Mouse (Mus musculus) cerebellum, postnatal 14 days (tissue): ENCODE results near the gene Clec4n.
"Not testable (repeated sequence)": the region's sequence is repeated elsewhere in the genome, so short reads cannot be mapped to it uniquely, and the experiment has no call there.

Experiments used
- DNase-seq, 2 experiments: peaks; one replicate each; pipeline ENCODE4 v3.0.0; 2021; ENCODE audit warnings: mixed read lengths in 2 of 2

Gene Clec4n

GRCm38 (mm10) chr6:123229644-123230043, at the start of gene Clec4n:
Clec4n (plus strand) TSS chr6:123229843.
- no peak for DNase-seq

- not testable (repeated sequence) for DNase-seq
These were observed 44.8 kb upstream of the Clec4n start for GRCm38 (mm10) chr6:123184862-123185261.

GRCm38 (mm10) chr6:123207187-123208076, 22.2 kb upstream of the Clec4n start:
- DNase-seq = no peak

- DNase-seq = not testable (repeated sequence)
These were observed 21.6 kb upstream of the Clec4n start for GRCm38 (mm10) chr6:123208077-123208439.

GRCm38 (mm10) chr6:123211726-123212125, 17.9 kb upstream of the Clec4n start:
- DNase-seq = no peak

- no peak for DNase-seq
These were observed 2.0 kb upstream of the Clec4n start for GRCm38 (mm10) chr6:123227519-123228166.

GRCm38 (mm10) chr6:123231149-123231548, 1.5 kb downstream of the Clec4n start:
- no peak for DNase-seq

- DNase-seq = no peak
These were observed 7.9 kb downstream of the Clec4n start for GRCm38 (mm10) chr6:123237582-123237981.

- DNase-seq = no peak
These were observed 14.6 kb downstream of the Clec4n start for GRCm38 (mm10) chr6:123244201-123244600.

- DNase-seq = not testable (repeated sequence)
These were observed 19.2 kb downstream of the Clec4n start for GRCm38 (mm10) chr6:123248862-123249261.

GRCm38 (mm10) chr6:123252735-123253134, 23.1 kb downstream of the Clec4n start:
- no peak for DNase-seq

GRCm38 (mm10) chr6:123258946-123259345, 29.3 kb downstream of the Clec4n start:
- DNase-seq = no peak

- no peak for DNase-seq
These were observed 30.4 kb downstream of the Clec4n start for GRCm38 (mm10) chr6:123259889-123260603.

- no peak for DNase-seq
These were observed 31.2 kb downstream of the Clec4n start for GRCm38 (mm10) chr6:123260868-123261267.

GRCm38 (mm10) chr6:123261555-123262161, 32.0 kb downstream of the Clec4n start, which contains the start of gene Clec4d:
Clec4d (plus strand) TSS chr6:123262111.
- no peak for DNase-seq

- DNase-seq = no peak
These were observed 34.6 kb downstream of the Clec4n start for GRCm38 (mm10) chr6:123264194-123264593.

GRCm38 (mm10) chr6:123265809-123266208, 36.2 kb downstream of the Clec4n start:
- DNase-seq = no peak

GRCm38 (mm10) chr6:123266945-123267344, 37.3 kb downstream of the Clec4n start:
- DNase-seq = no peak

- no peak for DNase-seq
These were observed 49.8 kb downstream of the Clec4n start for GRCm38 (mm10) chr6:123279443-123279842.

GRCm38 (mm10) chr6:123286311-123286710, 56.7 kb downstream of the Clec4n start:
- no peak for DNase-seq

GRCm38 (mm10) chr6:123288931-123289330, 59.3 kb downstream of the Clec4n start:
- no peak for DNase-seq

GRCm38 (mm10) chr6:123289753-123290152, 60.1 kb downstream of the Clec4n start, which contains the start of gene Clec4e:
Clec4e (minus strand) TSS chr6:123289870.
- no peak for DNase-seq
